Mouse (Mus musculus): ENCODE results near the gene Aldh3a1.

DNA sequence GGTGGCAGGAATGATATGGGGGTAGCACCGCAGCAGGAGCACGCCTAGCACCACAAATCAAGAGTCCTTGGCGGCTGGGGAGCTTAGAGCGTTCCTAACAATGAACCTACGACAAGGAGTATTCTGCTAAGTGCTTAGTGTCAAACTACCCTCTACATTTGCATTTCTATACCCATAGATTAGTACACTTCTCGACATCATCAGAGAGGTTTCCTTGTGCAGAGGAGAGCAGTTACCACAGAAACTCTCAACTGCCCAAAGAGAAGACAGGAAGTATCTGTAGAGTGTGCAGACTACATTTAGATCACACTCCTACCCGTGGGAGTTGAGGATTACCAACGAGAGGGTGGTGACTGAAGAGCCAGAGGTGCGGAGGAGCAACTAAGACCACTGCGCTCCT is 44.4 kb downstream of the Aldh3a1 start:
- TF ChIP-seq CTCF (IDR thresholded peaks at IDR 0.05; ENCODE audit: control insufficient read depth, insufficient read depth, insufficient replicate concordance, low read depth, low read length) (no peak), POLR2A (IDR thresholded peaks at IDR 0.05; ENCODE audit: control insufficient read depth, low read depth, low read length) (no peak)

All from testis, adult 2 months (tissue).